Mouse (Mus musculus) myocyte (in vitro differentiated cells): Measurements from ENCODE around the gene Kcnab1. TPM values are rescaled to one million over a fixed set of nuclear protein-coding genes. Genes with fewer than 3 reads are reported as not detected.

Experiments
- H3K27me3 ChIP-seq: one replicate; pipeline ENCODE4 v1.6.1; 2011; ENCODE audit not compliant: control insufficient read depth, insufficient read depth, insufficient read length
- H3K36me3 ChIP-seq: one replicate; pipeline ENCODE4 v1.6.1; 2011; ENCODE audit not compliant: control insufficient read depth, insufficient read depth
- H3K4me2 ChIP-seq: one replicate; pipeline ENCODE4 v1.6.1; 2011; ENCODE audit warnings: low read depth, control low read depth
- H3K4me3 ChIP-seq: one replicate; pipeline ENCODE4 v1.5.1; 2011; ENCODE audit warnings: mild to moderate bottlenecking, control low read depth, moderate library complexity
- H3K79me2 ChIP-seq: one replicate; pipeline ENCODE4 v1.6.1; 2011; ENCODE audit not compliant: control insufficient read depth, insufficient read depth
- H3ac ChIP-seq: one replicate; pipeline ENCODE4 v1.6.1; 2011; ENCODE audit not compliant: control insufficient read depth, insufficient read length
- CEBPB ChIP-seq: IDR thresholded peaks from 2 replicates; pipeline ENCODE4 v1.6.1; 2011; ENCODE audit warnings: mild to moderate bottlenecking, moderate library complexity; ENCODE audit not compliant: poor library complexity, insufficient read depth, severe bottlenecking
- E2F4 ChIP-seq: IDR thresholded peaks from one replicate; pipeline ENCODE4 v1.6.1; 2011; ENCODE audit warnings: mild to moderate bottlenecking, control low read depth, moderate library complexity; ENCODE audit not compliant: insufficient read depth
- MAX ChIP-seq: IDR thresholded peaks from one replicate; pipeline ENCODE4 v1.6.1; 2011; ENCODE audit warnings: low read depth, mild to moderate bottlenecking, control low read depth
- MYOD1 ChIP-seq, 3 experiments: IDR thresholded peaks; one replicate each; pipeline ENCODE4 v1.6.1; 2011; ENCODE audit warnings: control low read depth in 2 of 3, low read depth in 2 of 3, mild to moderate bottlenecking in 2 of 3, moderate library complexity in 1 of 3; ENCODE audit not compliant: insufficient read length in 2 of 3, control insufficient read depth in 1 of 3
- MYOG ChIP-seq, 3 experiments: IDR thresholded peaks; one replicate each; pipeline ENCODE4 v1.6.1; 2011; ENCODE audit warnings: control low read depth in 2 of 3, low read depth in 2 of 3, mild to moderate bottlenecking in 2 of 3; ENCODE audit not compliant: insufficient read length in 2 of 3, control insufficient read depth in 1 of 3, insufficient read depth in 1 of 3
- POLR2A ChIP-seq: IDR thresholded peaks from one replicate; pipeline ENCODE4 v1.6.1; 2011; ENCODE audit warnings: low read depth, mild to moderate bottlenecking, control low read depth, moderate library complexity; ENCODE audit not compliant: insufficient read length
- POLR2AphosphoS2 ChIP-seq: IDR thresholded peaks from one replicate; pipeline ENCODE4 v1.6.1; 2011; ENCODE audit warnings: low read depth, control low read depth; ENCODE audit not compliant: insufficient read length
- REST ChIP-seq: IDR thresholded peaks from one replicate; pipeline ENCODE4 v1.6.1; 2011; ENCODE audit warnings: mild to moderate bottlenecking, control low read depth, moderate library complexity; ENCODE audit not compliant: insufficient read depth, insufficient read length
- SRF ChIP-seq: IDR thresholded peaks from one replicate; pipeline ENCODE4 v1.6.1; 2011; ENCODE audit warnings: low read depth; ENCODE audit not compliant: control insufficient read depth, insufficient read length
- TCF12 ChIP-seq: IDR thresholded peaks from one replicate; pipeline ENCODE4 v1.6.1; 2011; ENCODE audit warnings: mild to moderate bottlenecking, control low read depth; ENCODE audit not compliant: poor library complexity, insufficient read depth, severe bottlenecking
- TCF3 ChIP-seq: IDR thresholded peaks from one replicate; pipeline ENCODE4 v1.6.1; 2011; ENCODE audit warnings: low read depth, control low read depth; ENCODE audit not compliant: insufficient read length
- USF1 ChIP-seq: IDR thresholded peaks from one replicate; pipeline ENCODE4 v1.6.1; 2011; ENCODE audit warnings: low read depth, mild to moderate bottlenecking, control low read depth, moderate library complexity
- polyA plus RNA-seq: library from polyadenylated mRNA; unstranded; fragments of >200 nt; fragmentation: generic; extraction: Trizol; gene quantifications from one replicate; pipeline ENCODE4 v1.2.1, GENCODE M21; 2012; ENCODE audit warnings: missing spikeins

The Kcnab1 gene
- polyA plus RNA-seq, 1 experiment = 0.08 TPM

DNA sequence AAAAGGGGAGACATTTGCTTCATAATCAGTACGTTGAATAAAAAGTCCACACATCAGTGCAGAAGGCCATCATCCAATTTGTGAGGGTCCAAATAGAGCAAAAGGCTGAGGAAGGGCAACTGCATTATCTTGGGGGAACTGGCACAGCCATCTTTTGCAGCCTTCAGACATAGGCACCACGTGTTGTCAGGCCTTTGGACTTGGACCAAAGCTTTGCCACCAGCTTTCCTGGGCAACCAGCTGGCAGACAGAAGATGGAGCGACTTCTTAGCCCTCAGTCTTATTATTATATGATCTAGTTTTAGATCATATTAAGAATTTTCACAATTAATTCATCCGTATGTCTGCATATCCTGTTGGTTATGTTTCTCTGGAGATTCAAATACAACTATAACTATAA lies 296.6 kb downstream of the Kcnab1 start:
- no peak overlapping the region for H3K4me2 ChIP-seq
- H3K4me3 ChIP-seq = no peak overlapping the region
- no peaks in the 10 kb centered on the region for H3K79me2 ChIP-seq
- no peaks in the 10 kb centered on the region for H3K27me3 ChIP-seq
- H3K36me3 ChIP-seq = no peaks in the 10 kb centered on the region
- no peak for TF ChIP-seq MYOG (IDR thresholded peaks at IDR 0.05; ENCODE audit: control insufficient read depth in 1 of 3, insufficient read depth in 1 of 3, insufficient read length in 2 of 3, low read depth in 2 of 3)
- TF ChIP-seq USF1 = no peak
- no peak for TF ChIP-seq MAX
- no peak for TF ChIP-seq CEBPB
- TF ChIP-seq SRF = no peak
- TF ChIP-seq TCF12 = no peak
- TF ChIP-seq MYOD1 (IDR thresholded peaks at IDR 0.05; ENCODE audit: control insufficient read depth in 1 of 3, insufficient read length in 2 of 3, low read depth in 2 of 3) = no peak
- TF ChIP-seq POLR2AphosphoS2 = no peak
- TF ChIP-seq REST = no peak
- no peak for TF ChIP-seq E2F4
- no peak for TF ChIP-seq TCF3
- TF ChIP-seq POLR2A = no peak
- no peak overlapping the region for H3ac ChIP-seq

DNA sequence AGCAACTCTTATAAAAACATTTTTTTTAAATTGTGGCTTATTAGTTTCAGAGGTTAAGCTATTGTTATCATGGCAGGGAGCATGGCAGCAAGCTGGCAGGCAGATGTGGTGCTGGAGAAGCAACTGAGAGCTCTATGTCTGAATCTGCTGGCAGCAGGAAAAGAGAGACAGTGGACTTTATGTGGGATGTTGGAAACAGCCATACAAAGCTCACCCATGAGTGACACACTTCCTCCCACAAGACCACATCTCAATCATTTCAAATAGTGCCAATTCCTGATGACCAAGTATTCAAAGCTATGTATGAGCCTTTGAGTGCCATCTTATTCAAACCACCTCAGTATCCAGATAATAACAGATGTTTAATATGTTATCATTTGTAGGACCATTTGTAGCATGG lies 298.7 kb downstream of the Kcnab1 start:
- TF ChIP-seq MAX = no peak
- TF ChIP-seq REST = no peak
- TF ChIP-seq E2F4 = no peak
- no peak for TF ChIP-seq TCF12
- TF ChIP-seq POLR2A = no peak
- TF ChIP-seq POLR2AphosphoS2 = no peak
- TF ChIP-seq CEBPB = no peak
- no peak for TF ChIP-seq USF1
- no peak for TF ChIP-seq TCF3
- TF ChIP-seq SRF = no peak
- no peak for TF ChIP-seq MYOD1 (IDR thresholded peaks at IDR 0.05; ENCODE audit: control insufficient read depth in 1 of 3, insufficient read length in 2 of 3, low read depth in 2 of 3)
- no peak for TF ChIP-seq MYOG (IDR thresholded peaks at IDR 0.05; ENCODE audit: control insufficient read depth in 1 of 3, insufficient read depth in 1 of 3, insufficient read length in 2 of 3, low read depth in 2 of 3)
- no peaks in the 10 kb centered on the region for H3K79me2 ChIP-seq
- no peak overlapping the region for H3K4me2 ChIP-seq
- no peak overlapping the region for H3ac ChIP-seq
- no peak overlapping the region for H3K4me3 ChIP-seq
- no peaks in the 10 kb centered on the region for H3K36me3 ChIP-seq
- no peaks in the 10 kb centered on the region for H3K27me3 ChIP-seq

DNA sequence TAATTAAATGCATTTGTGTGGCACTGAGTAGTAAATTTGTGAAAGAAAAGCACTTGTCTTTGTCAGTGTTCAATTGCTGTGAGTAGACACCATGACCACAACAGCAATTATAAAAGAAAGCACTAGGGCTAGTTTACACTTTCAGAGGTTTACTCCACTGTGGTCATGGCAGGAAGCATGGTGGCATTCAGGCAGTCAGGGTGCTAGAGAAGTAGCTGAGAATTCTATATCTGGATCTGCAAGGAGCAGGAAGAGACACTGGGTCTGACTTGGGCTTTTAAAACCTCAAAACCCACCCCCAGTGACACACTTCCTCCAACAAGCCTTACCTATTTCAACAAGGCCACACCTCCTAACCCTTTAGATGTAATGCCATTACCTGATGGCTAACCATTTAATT lies 307.4 kb downstream of the Kcnab1 start:
- Histone ChIP-seq H3K36me3 (no peaks in the 10 kb centered on the region), H3K27me3 (no peaks in the 10 kb centered on the region), H3K4me2 (no peak overlapping the region), H3K79me2 (no peaks in the 10 kb centered on the region), H3K4me3 (no peak overlapping the region), H3ac (no peak overlapping the region)
- TF ChIP-seq USF1 = no peak
- no peak for TF ChIP-seq MAX
- no peak for TF ChIP-seq E2F4
- TF ChIP-seq TCF3 = no peak
- TF ChIP-seq TCF12 = no peak
- no peak for TF ChIP-seq POLR2A
- TF ChIP-seq MYOD1 (IDR thresholded peaks at IDR 0.05; ENCODE audit: control insufficient read depth in 1 of 3, insufficient read length in 2 of 3, low read depth in 2 of 3) = no peak
- TF ChIP-seq REST = no peak
- TF ChIP-seq POLR2AphosphoS2 = no peak
- TF ChIP-seq SRF = no peak
- TF ChIP-seq CEBPB = no peak
- TF ChIP-seq MYOG (IDR thresholded peaks at IDR 0.05; ENCODE audit: control insufficient read depth in 1 of 3, insufficient read depth in 1 of 3, insufficient read length in 2 of 3, low read depth in 2 of 3) = no peak

DNA sequence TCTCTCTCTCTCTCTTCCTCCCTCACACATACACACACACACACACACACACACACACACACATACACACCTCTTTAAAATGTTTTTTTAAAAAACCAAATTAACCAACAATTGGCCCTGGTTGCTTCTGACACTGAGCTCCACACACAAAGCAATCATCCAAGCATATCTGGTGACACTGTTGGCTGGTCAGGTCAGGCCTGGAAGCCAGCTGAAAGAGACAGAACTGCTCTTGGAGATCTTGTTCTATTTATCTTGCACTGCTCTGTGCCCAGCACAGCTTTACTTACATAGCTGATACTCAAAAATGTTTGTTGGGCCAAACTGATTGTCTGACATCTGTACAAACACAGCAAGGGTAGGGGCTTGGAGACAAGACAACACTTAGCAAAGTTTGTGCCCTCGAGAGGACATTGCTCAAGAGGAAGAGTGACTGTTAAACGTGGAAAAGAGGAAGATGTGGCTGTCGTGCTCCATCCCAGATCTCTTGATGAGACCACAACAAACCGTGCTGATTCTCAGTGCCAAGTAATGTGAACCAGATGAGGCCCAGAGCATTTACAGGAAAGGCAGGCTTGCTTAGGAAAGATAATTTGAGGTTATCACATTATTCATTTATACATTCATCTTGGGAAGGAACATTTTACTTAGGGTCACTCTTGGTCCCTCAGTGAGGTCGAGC lies 308.9 kb downstream of the Kcnab1 start:
- no peaks in the 10 kb centered on the region for H3K79me2 ChIP-seq
- TF ChIP-seq REST (no peak), TCF3 (no peak), USF1 (no peak), MAX (no peak), MYOG (IDR thresholded peaks at IDR 0.05; ENCODE audit: control insufficient read depth in 1 of 3, insufficient read depth in 1 of 3, insufficient read length in 2 of 3, low read depth in 2 of 3) (no peak), SRF (no peak), MYOD1 (IDR thresholded peaks at IDR 0.05; ENCODE audit: control insufficient read depth in 1 of 3, insufficient read length in 2 of 3, low read depth in 2 of 3) (no peak), POLR2AphosphoS2 (no peak), POLR2A (no peak), E2F4 (no peak)
- H3ac ChIP-seq = no peak overlapping the region
- no peak overlapping the region for H3K4me3 ChIP-seq
- no peaks in the 10 kb centered on the region for H3K27me3 ChIP-seq
- H3K4me2 ChIP-seq = no peak overlapping the region
- H3K36me3 ChIP-seq = no peaks in the 10 kb centered on the region
